Mouse (Mus musculus) thymus, postnatal 25 days (tissue): Measurements from ENCODE around the gene Zranb1.

Experiments used
- DNase-seq: peaks from one replicate; pipeline ENCODE4 v3.0.0; 2022

Zranb1 gene

GRCm38 (mm10) chr7:133003421-133003820, 72.5 kb downstream of the Zranb1 start:
- peak; percentile 72 for DNase-seq

DNA sequence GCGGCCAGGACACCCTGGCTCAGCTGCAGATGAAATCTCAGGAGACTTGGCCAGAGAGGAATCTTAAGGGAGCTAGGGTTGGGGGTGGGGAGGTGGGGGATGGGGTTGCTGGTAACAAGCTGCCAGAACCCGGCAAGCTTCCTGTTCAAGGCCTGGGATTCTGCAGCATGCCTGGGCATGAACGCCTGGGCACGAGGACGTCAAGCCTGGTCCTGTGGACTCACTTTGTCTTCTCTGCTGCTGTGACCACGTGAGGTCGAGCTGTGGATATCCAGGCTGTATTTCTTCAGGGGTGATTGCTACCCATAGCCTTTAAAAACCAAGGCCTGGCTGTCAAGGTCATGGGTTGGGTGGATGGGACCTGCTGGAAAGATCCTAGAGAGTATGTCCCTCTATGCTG, 74.8 kb downstream of the Zranb1 start:
- DNase-seq, result no peak

GRCm38 (mm10) chr7:133007343-133007742, 76.4 kb downstream of the Zranb1 start:
- DNase-seq, result no peak

GRCm38 (mm10) chr7:133008663-133009062, 77.7 kb downstream of the Zranb1 start:
- DNase-seq, result no peak

- DNase-seq, result no peak
Measured at GRCm38 (mm10) chr7:133009676-133010075, 78.7 kb downstream of the Zranb1 start.

GRCm38 (mm10) chr7:133010477-133010876, 79.5 kb downstream of the Zranb1 start:
- DNase-seq, result no peak

GRCm38 (mm10) chr7:133011191-133011590, 80.2 kb downstream of the Zranb1 start:
- DNase-seq, result no peak

GRCm38 (mm10) chr7:133011611-133012010, 80.7 kb downstream of the Zranb1 start:
- no peak for DNase-seq

DNA sequence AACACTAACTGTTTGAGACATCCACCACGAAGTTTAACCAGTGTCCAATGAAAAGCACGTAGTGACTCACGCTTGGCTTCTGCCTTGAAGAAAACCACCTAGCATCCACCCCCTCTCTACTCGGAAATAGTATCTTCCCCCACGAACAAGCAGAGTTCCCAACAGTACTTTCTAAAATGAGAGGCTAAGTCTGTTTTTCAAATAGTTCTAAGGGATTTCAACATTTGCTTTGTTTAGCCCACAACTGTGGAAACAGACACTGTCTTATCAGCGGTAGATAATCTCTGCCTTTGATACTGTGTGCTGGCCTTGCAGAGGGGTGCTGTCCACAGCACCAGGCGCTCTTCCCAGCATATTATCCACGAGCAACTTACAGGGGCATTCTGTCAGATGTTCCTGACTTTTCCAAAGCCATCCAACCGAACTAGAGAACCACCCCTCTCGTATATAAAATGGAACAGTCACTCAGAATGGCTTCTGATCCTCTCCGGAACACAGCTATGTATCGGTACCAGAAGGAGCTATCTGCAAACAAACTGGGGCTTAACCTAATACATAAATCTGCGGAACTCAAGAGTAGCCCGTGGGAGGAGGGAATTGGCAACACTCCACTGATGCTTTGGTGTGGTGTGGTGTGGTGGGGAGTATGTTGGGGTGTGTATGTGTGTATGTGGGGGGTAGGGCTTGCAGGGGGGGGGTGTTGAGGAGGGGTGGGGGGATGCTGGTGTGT, 81.9 kb downstream of the Zranb1 start:
- no peak for DNase-seq

DNA sequence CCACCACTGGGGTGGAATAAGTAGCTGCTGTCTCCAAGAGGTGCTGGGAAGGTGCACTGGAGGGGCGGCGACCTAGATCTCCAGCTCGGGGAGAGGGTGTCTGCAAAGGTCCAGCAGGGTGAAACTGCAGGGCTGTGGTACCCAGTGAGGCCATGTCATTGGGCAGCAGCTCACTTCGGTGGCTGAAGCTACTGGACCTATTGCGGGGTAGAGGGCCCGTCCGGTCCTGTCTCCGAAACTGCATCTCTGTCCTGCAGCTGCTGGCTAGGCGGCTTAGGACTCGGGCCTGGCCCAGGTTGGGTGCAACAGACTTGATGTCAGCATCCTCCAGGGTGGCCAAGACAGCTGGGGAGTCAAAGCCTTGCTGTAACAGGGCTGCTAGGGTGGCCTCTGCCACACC, 83.0 kb downstream of the Zranb1 start:
- no peak for DNase-seq

GRCm38 (mm10) chr7:133014631-133015030, 83.7 kb downstream of the Zranb1 start:
- DNase-seq, result no peak

- DNase-seq, result no peak
Measured at GRCm38 (mm10) chr7:133015416-133016070, 84.6 kb downstream of the Zranb1 start.

GRCm38 (mm10) chr7:133018961-133019360, 88.0 kb downstream of the Zranb1 start:
- no peak for DNase-seq

- no peak for DNase-seq
Measured at GRCm38 (mm10) chr7:133019481-133020020, 88.6 kb downstream of the Zranb1 start.

GRCm38 (mm10) chr7:133024694-133025093, 93.8 kb downstream of the Zranb1 start:
- DNase-seq, result no peak

GRCm38 (mm10) chr7:133027930-133028329, 97.0 kb downstream of the Zranb1 start:
- no peak for DNase-seq

DNA sequence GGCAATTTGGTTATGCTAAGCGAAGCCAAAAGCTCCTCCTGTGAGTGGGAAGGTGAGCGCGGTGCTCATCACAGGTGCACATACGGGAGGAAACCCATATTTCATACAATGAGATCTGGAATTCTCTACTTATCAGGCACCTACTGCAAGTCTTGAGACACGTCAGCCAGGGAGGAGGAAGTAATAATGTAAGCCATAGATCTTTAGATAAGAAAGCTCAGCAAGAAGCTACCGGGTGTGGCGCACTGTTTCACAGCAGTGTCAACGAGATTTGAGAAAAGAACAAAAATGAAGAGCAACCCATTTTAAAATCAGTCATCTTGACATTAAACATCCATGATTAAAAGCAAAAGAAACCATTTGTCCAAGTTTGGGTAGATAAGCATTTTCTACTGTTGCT, 98.1 kb downstream of the Zranb1 start:
- DNase-seq, result no peak

- DNase-seq, result no peak
Measured at GRCm38 (mm10) chr7:133029496-133030047, 98.6 kb downstream of the Zranb1 start.

- DNase-seq, result peak; percentile 6
Measured at GRCm38 (mm10) chr7:133032589-133033203, 101.8 kb downstream of the Zranb1 start.

DNA sequence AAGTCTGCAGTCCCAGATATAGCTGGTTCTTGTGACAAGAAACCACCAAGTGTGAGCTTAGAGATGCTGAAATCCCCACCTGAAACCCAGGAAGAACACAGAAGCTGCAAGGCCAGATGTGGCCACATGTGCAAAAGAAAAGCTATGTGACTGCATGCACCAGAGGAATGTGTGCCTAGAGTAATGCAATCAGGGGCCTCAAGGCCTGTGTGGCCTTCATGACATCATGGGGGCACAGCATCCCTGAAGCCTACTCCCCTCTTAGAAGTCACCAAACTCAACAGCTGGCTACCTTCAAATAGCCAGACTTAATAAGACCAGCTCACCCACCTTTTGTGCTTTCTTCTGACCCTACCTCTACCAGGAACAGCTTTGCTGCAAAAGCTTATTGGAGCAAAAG, 105.0 kb downstream of the Zranb1 start:
- no peak for DNase-seq
